Mouse (Mus musculus) intestine, embryonic 16.5 days (tissue): ENCODE measurements around the gene Fxr1. TPM values are rescaled to one million over a fixed set of nuclear protein-coding genes. Genes with fewer than 3 reads are reported as not detected.

Experiments
- polyA plus RNA-seq: library from polyadenylated mRNA; unstranded; fragments of >200 nt; fragmentation: Nextera tagmentation; extraction: Ambion mirVana; gene quantifications from 2 replicates; pipeline ENCODE4 v1.2.1, GENCODE M21; 2015

Fxr1 gene
- polyA plus RNA-seq, 1 experiment from 2014 or later: 35.3 TPM

Other genes with a start within 250 kb of the Fxr1 start
- 39.2 and 39.5 TPM in 2 replicates for gene Ttc14, start 220.1 kb upstream of the Fxr1 start, polyA plus RNA-seq
- gene Ccdc39, start 175.6 kb upstream of the Fxr1 start, polyA plus RNA-seq: 1.9 and 2.2 TPM in 2 replicates
- gene Dnajc19, start 61.4 kb downstream of the Fxr1 start, polyA plus RNA-seq: 185 and 190 TPM in 2 replicates